Mouse (Mus musculus) kidney, postnatal 0 days (tissue): ENCODE results near the gene Oaf. TPM values are rescaled to one million over a fixed set of nuclear protein-coding genes. Genes with fewer than 3 reads are reported as not detected.

Experiments used
- ATAC-seq: fragments of 200-750 bp; cut with Nextera tagmentation; replicated peaks from 2 replicates; pipeline ENCODE4 v1.8.0; 2017; ENCODE audit warnings: low read depth, moderate number of reproducible peaks, moderate TSS enrichment, moderate library complexity; ENCODE audit not compliant: low FRiP score
- DNase-seq: peaks from one replicate; pipeline ENCODE4 v3.0.0-alpha.2; 2016; ENCODE audit warnings: low spot score
- H3K27ac ChIP-seq: fragments of 300-500 bp; sonication (generic); 2 replicates; pipeline ENCODE4 v1.5.1; 2014; ENCODE audit warnings: mild to moderate bottlenecking
- H3K27me3 ChIP-seq: fragments of 300-500 bp; sonication (generic); 2 replicates; pipeline ENCODE4 v1.6.1; 2014; ENCODE audit warnings: low read length, mixed read lengths; ENCODE audit not compliant: insufficient read depth
- H3K36me3 ChIP-seq: fragments of 300-500 bp; sonication (generic); 2 replicates; pipeline ENCODE4 v1.6.1; 2014; ENCODE audit warnings: low read length, mixed read lengths; ENCODE audit not compliant: insufficient read depth
- H3K4me1 ChIP-seq: fragments of 300-500 bp; sonication (generic); replicated peaks from 2 replicates; pipeline ENCODE4 v1.6.1; 2014; ENCODE audit warnings: antibody characterized with exemption, low read length, mixed read lengths; ENCODE audit not compliant: insufficient read depth
- H3K4me2 ChIP-seq: fragments of 300-500 bp; sonication (generic); 2 replicates; pipeline ENCODE4 v1.6.1; 2014; ENCODE audit warnings: mild to moderate bottlenecking, low read length, moderate library complexity, mixed read lengths
- H3K4me3 ChIP-seq: fragments of 300-500 bp; sonication (generic); replicated peaks from 2 replicates; pipeline ENCODE4 v1.5.1; 2014; ENCODE audit warnings: low read depth, low read length
- H3K9ac ChIP-seq: fragments of 300-500 bp; sonication (generic); 2 replicates; pipeline ENCODE4 v1.6.1; 2014; ENCODE audit warnings: low read depth, low read length
- H3K9me3 ChIP-seq: fragments of 300-500 bp; sonication (generic); replicated peaks from 2 replicates; pipeline ENCODE4 v1.6.1; 2016; ENCODE audit warnings: low read length, inconsistent platforms, mixed read lengths
- CTCF ChIP-seq: IDR thresholded peaks from 2 replicates; pipeline ENCODE4 v1.5.1; 2016; ENCODE audit warnings: antibody characterized with exemption, low read depth, mild to moderate bottlenecking, moderate library complexity
- WGBS: fragments of 180-500 bp; shearing (Covaris S2); extraction: QIAGEN DNeasy Blood & Tissue Kit; methylation state at CpG from one replicate; pipeline ENCODE4 v1.1.7; 2014; 5-methylcytosine and 5-hydroxymethylcytosine counted together
- polyA plus RNA-seq: library from polyadenylated mRNA; unstranded; fragments of >200 nt; fragmentation: Nextera tagmentation; extraction: Ambion mirVana; gene quantifications from 2 replicates; pipeline ENCODE4 v1.2.1, GENCODE M21; 2015

Gene Oaf
- polyA plus RNA-seq, 1 experiment from 2014 or later: 62.9 TPM

DNA sequence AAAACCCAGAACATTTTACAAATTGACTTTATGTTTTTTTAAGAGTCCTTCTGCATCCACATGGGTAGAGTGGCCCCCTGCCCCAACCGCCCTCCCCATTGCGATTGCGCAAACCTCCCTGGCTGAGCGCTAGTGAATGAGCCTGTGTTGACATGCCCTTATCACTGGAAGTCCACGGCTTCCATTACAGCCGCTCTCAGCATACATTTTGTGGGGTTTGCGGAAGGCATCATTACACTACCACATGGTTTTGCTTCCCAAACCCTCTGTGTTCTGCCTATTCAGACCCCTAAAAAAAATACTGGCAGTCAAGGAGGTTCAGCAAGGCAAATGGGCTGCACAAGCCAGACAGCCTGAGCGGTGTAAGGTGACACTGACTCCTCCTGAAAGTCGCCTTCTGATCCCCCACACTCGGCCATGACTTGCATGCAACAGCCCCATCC is 7.0 kb upstream of the Oaf start:
- DNase-seq (peak; percentile 64), ATAC-seq (0 out of 2 replicates have a peak, but pooled peaks have one; percentile 51)
- Histone ChIP-seq H3K27ac (no peak overlapping the region), H3K4me3 (no peak overlapping the region), H3K36me3 (no peaks in the 10 kb centered on the region), H3K9ac (no peak overlapping the region), H3K4me1 (no peaks in the 10 kb centered on the region), H3K27me3 (no peaks in the 10 kb centered on the region), H3K4me2 (no peak overlapping the region), H3K9me3 (no peaks in the 10 kb centered on the region)
- TF ChIP-seq CTCF: no peak
- 22% methylated on average over 10 of the region's 10 CpGs for WGBS

DNA sequence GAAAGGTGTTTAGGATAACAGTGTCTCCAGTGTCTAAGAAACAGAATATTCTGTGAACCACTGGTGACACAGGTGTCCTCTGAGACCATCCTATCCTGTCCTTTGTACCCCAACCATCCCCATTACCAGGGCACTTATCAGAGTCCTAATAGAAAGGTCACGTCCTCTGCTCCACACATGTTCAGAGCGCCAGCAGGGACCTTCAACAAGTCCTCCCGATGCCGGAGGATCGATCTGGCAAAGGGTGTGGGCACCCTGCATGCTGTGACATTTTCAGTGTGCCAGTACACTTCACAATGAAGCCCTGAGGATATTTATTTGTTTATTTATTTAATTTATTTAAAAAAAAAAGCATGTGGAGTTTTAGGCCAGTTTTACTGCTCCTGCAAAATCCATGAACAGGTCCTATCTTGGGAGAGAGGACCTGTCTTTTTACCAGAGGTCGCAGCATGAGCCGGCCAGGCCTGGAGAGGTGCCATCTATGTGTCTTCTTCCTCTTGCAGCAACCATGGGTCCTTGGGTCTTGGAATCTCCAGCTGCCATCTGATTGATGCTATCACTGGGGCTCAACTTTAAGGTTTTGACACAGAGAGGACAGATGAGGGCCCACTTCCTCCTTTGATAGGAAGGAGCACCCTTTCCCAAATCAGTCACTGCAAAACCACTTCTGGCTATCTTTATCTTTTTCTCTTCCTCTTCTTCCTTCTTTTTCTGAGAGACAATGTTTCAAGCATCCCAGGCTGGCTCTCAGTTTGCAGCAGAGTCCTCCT is 6.3 kb upstream of the Oaf start:
- H3K4me1 ChIP-seq: no peaks in the 10 kb centered on the region
- DNase-seq (no peak), ATAC-seq (no peak)
- H3K4me2 ChIP-seq: no peak overlapping the region
- H3K27me3 ChIP-seq: no peaks in the 10 kb centered on the region
- no peak overlapping the region for H3K27ac ChIP-seq
- H3K9me3 ChIP-seq: no peaks in the 10 kb centered on the region
- no peak for TF ChIP-seq CTCF
- no peak overlapping the region for H3K4me3 ChIP-seq
- 89% methylated on average over 7 of the region's 7 CpGs for WGBS
- H3K9ac ChIP-seq: no peak overlapping the region
- H3K36me3 ChIP-seq: no peaks in the 10 kb centered on the region

DNA sequence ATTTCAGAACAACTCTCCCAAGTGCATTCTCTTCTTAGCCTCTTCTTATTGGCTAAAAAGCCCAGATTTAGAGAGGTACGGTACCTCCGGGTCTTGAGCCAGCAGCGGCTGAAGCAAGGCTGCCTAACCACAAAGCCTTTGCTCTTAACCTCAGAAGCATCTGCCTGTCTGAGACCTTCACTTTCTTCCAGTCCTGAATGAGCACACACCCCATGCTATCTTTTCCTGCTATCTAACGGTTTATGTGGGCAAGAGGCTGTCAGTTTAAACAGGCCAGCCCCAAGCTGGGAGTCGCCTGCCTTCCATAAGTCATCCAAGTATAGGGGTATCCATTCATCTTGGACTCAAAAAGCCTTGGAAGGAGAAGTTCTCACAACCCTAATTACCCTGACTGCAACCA is 2.7 kb upstream of the Oaf start:
- Histone ChIP-seq H3K36me3 (no peaks in the 10 kb centered on the region), H3K9me3 (no peaks in the 10 kb centered on the region), H3K27ac (no peak overlapping the region), H3K4me3 (no peak overlapping the region), H3K9ac (no peak overlapping the region), H3K27me3 (no peaks in the 10 kb centered on the region), H3K4me1 (peaks cover 13% of the 10 kb centered on the region), H3K4me2 (no peak overlapping the region)
- DNase-seq: no peak
- no peak for ATAC-seq
- TF ChIP-seq CTCF: no peak
- WGBS: 76% methylated on average over 5 of the region's 5 CpGs

DNA sequence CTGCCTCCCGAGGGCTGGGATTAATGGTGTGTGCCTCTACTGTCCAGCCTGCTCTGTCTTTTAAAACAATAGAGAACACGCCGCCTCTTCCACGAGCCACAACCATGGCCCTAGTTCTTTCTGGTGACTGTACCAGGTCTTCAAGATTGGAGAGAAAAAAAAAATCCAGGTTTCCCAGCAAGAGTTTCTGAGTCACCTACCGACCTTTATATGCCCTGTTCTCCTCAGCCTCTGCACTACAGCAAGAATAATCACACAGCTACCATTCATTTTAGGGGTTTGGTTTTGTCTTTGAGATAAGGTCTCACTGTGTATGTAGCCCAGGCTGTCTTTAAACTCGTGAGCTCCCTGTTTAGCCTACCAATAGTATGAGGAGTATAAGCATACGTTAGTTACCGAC is 2.3 kb upstream of the Oaf start:
- H3K27me3 ChIP-seq: no peaks in the 10 kb centered on the region
- 88% methylated on average over 8 of the region's 8 CpGs for WGBS

DNA sequence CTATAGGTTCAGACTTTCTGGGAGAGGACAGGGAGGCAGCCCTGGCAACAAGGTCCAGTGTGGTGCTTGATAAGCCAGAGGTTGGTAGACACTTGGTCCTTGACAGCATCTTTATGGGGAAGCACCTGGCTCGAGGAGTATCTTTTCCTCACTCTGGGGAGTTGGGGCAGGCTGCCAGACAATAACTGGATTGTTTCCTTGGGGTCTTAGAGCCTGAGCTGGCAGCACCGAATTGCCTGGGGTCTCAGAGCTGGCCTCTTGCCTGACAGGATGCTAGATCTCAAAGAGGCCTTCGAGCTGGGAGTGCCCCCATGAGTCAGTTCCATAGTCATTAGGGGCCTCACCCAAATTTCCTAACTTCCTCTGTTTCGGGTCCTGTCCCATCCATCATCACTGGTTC is 1.6 kb upstream of the Oaf start:
- DNase-seq (no peak), ATAC-seq (no peak)
- H3K4me3 ChIP-seq: no peak overlapping the region
- no peaks in the 10 kb centered on the region for H3K9me3 ChIP-seq
- TF ChIP-seq CTCF: no peak
- peaks cover 22% of the 10 kb centered on the region for H3K4me1 ChIP-seq
- H3K27me3 ChIP-seq: no peaks in the 10 kb centered on the region
- no peak overlapping the region for H3K4me2 ChIP-seq
- no peak overlapping the region for H3K27ac ChIP-seq
- no peak overlapping the region for H3K9ac ChIP-seq
- no peaks in the 10 kb centered on the region for H3K36me3 ChIP-seq
- 39% methylated on average over 4 of the region's 4 CpGs for WGBS

More for the DNA sequence above, 2.3 kb upstream of the Oaf start:
- Histone ChIP-seq H3K9ac (no peak overlapping the region), H3K4me1 (peaks cover 17% of the 10 kb centered on the region), H3K4me2 (no peak overlapping the region), H3K36me3 (no peaks in the 10 kb centered on the region), H3K27ac (no peak overlapping the region), H3K4me3 (no peak overlapping the region), H3K9me3 (no peaks in the 10 kb centered on the region)
- no peak for DNase-seq
- no peak for ATAC-seq
- TF ChIP-seq CTCF: no peak

DNA sequence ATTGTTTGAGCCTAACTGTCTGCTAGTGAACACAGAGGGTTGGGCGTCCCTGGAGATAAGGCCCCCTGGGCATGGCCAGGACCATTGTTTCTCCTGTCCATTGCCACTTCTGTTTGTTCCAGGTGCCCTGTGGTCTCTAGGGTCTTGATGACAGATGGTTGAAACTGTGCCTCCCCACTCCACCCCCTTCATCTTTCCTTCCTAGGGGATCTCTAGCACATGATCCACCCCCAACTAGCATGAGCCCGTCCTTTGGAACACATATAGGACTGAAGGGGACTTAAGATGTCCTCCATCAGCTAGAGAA is 836 bp upstream of the Oaf start:
- no peak overlapping the region for H3K9ac ChIP-seq
- peak overlapping the region; percentile 85 for H3K4me2 ChIP-seq
- no peaks in the 10 kb centered on the region for H3K27me3 ChIP-seq
- no peak for ATAC-seq
- no peak overlapping the region for H3K4me3 ChIP-seq
- H3K4me1 ChIP-seq: peaks cover 25% of the 10 kb centered on the region
- no peaks in the 10 kb centered on the region for H3K9me3 ChIP-seq
- 50% methylated on average over 2 of the region's 2 CpGs for WGBS
- DNase-seq: no peak
- peak overlapping the region; percentile 88 for H3K27ac ChIP-seq
- no peak for TF ChIP-seq CTCF
- no peaks in the 10 kb centered on the region for H3K36me3 ChIP-seq
